Mouse (Mus musculus): ENCODE measurements at regions not wholly inside any gene's neighbourhood (a gene's known extent, or its start where the extent isn't known, plus 50 kb on each side); places are given as distances from the start of the nearest gene placed in this dataset.

- H3K36me3 ChIP-seq (ENCODE audit: control insufficient read depth, insufficient read depth, low read length) = no peaks in the 10 kb centered on the region
- no peak for TF ChIP-seq EP300 (optimal IDR thresholded peaks at IDR 0.05)
- TF ChIP-seq CTCF (IDR thresholded peaks at IDR 0.05; ENCODE audit: low read depth) = no peak
- no peaks in the 10 kb centered on the region for H3K4me1 ChIP-seq (replicated peaks; ENCODE audit: control insufficient read depth, insufficient read depth)
- H3K9ac ChIP-seq (ENCODE audit: low read length) = no peak overlapping the region
- H3K4me2 ChIP-seq (replicated peaks; ENCODE audit: low read depth) = no peak overlapping the region
- H3K27ac ChIP-seq (replicated peaks) = no peak overlapping the region
- no peaks in the 10 kb centered on the region for H3K27me3 ChIP-seq (ENCODE audit: control insufficient read depth, insufficient read depth, low read length)
- 75% methylated on average over 4 of the region's 4 CpGs for WGBS
- ATAC-seq (ENCODE audit: low FRiP score, low TSS enrichment) (no peak), DNase-seq (ENCODE audit: low spot score) (no peak)
- H3K9me3 ChIP-seq (ENCODE audit: control insufficient read depth, low read length) = no peaks in the 10 kb centered on the region
- no peak overlapping the region for H3K4me3 ChIP-seq (ENCODE audit: low read depth, low read length)
These were observed 238.5 kb downstream of the Tmem38b start for GRCm38 (mm10) chr4:54064331-54064730.

- TF ChIP-seq EP300 (optimal IDR thresholded peaks at IDR 0.05) (no peak), CTCF (IDR thresholded peaks at IDR 0.05; ENCODE audit: low read depth) (no peak)
- Histone ChIP-seq H3K27ac (replicated peaks) (no peak overlapping the region), H3K9me3 (ENCODE audit: control insufficient read depth, low read length) (0 out of 2 replicates have a peak, but pooled peaks cover 4% of the 10 kb centered on the region), H3K4me1 (replicated peaks; ENCODE audit: control insufficient read depth, insufficient read depth) (no peaks in the 10 kb centered on the region), H3K36me3 (ENCODE audit: control insufficient read depth, insufficient read depth, low read length) (no peaks in the 10 kb centered on the region), H3K4me3 (ENCODE audit: low read depth, low read length) (no peak overlapping the region), H3K4me2 (replicated peaks; ENCODE audit: low read depth) (no peak overlapping the region), H3K9ac (ENCODE audit: low read length) (no peak overlapping the region), H3K27me3 (ENCODE audit: control insufficient read depth, insufficient read depth, low read length) (no peaks in the 10 kb centered on the region)
- WGBS = 72% methylated on average over 4 of the region's 4 CpGs
- DNase-seq (ENCODE audit: low spot score) (no peak), ATAC-seq (ENCODE audit: low FRiP score, low TSS enrichment) (no peak)
These were observed 246.1 kb downstream of the Tmem38b start for GRCm38 (mm10) chr4:54071951-54072350.

GRCm38 (mm10) chr4:54072482-54072881 lies 246.6 kb downstream of the Tmem38b start:
- Histone ChIP-seq H3K27me3 (ENCODE audit: control insufficient read depth, insufficient read depth, low read length) (no peaks in the 10 kb centered on the region), H3K4me1 (replicated peaks; ENCODE audit: control insufficient read depth, insufficient read depth) (no peaks in the 10 kb centered on the region), H3K4me3 (ENCODE audit: low read depth, low read length) (no peak overlapping the region), H3K9ac (ENCODE audit: low read length) (no peak overlapping the region), H3K27ac (replicated peaks) (no peak overlapping the region), H3K36me3 (ENCODE audit: control insufficient read depth, insufficient read depth, low read length) (no peaks in the 10 kb centered on the region), H3K4me2 (replicated peaks; ENCODE audit: low read depth) (no peak overlapping the region), H3K9me3 (ENCODE audit: control insufficient read depth, low read length) (0 out of 2 replicates have a peak, but pooled peaks cover 4% of the 10 kb centered on the region)
- DNase-seq (ENCODE audit: low spot score) = no peak
- no peak for ATAC-seq (ENCODE audit: low FRiP score, low TSS enrichment)
- TF ChIP-seq EP300 (optimal IDR thresholded peaks at IDR 0.05) (no peak), CTCF (IDR thresholded peaks at IDR 0.05; ENCODE audit: low read depth) (no peak)
- 63% methylated on average over 3 of the region's 3 CpGs for WGBS

DNA sequence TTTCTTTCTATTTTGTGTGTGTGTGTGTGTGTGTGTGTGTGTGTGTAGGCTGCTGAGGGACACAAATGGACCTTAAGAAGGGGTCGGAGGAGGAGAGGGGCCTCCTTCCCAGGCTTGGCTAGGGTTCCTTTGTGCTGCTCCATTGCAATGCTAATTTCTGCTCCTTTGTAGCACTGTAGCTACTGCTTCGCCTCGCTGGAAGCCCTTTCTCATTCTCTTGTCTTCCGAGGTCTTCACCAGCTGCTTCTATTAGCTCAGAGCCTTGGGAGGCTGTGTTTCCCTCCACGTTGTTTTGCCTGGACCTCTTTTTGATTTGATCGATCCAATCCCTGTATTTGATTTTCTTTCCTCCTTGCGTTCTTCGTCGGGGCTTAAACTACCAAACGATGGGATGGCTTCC lies 247.1 kb downstream of the Tmem38b start:
- no peak for TF ChIP-seq EP300 (optimal IDR thresholded peaks at IDR 0.05)
- ATAC-seq (ENCODE audit: low FRiP score, low TSS enrichment) = no peak
- H3K27me3 ChIP-seq (ENCODE audit: control insufficient read depth, insufficient read depth, low read length) = no peaks in the 10 kb centered on the region

DNA sequence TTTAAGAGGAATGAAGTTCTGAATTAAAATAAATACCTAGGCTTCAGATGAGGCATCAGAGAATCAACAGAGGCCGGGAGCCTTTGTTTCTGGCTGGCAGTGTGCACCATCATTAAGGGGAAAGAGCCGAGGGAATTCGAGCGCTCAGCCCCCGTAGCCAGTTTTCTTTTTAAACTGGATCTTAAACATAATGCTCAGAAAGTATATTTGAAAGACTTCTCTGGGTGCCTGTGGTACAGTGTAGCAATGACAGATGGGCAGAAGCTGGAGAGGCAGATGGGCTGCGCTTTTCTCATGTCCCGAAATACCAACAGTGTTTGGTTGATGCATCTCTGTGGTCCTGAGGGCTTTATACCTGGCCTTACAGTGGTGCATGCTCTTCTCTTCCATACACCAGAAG lies 247.6 kb downstream of the Tmem38b start:
- H3K4me1 ChIP-seq (replicated peaks; ENCODE audit: control insufficient read depth, insufficient read depth) = no peaks in the 10 kb centered on the region
- 0 out of 2 replicates have a peak, but pooled peaks cover 4% of the 10 kb centered on the region for H3K9me3 ChIP-seq (ENCODE audit: control insufficient read depth, low read length)
- ATAC-seq (ENCODE audit: low FRiP score, low TSS enrichment) = no peak
- no peak overlapping the region for H3K4me2 ChIP-seq (replicated peaks; ENCODE audit: low read depth)
- H3K27me3 ChIP-seq (ENCODE audit: control insufficient read depth, insufficient read depth, low read length) = no peaks in the 10 kb centered on the region
- H3K36me3 ChIP-seq (ENCODE audit: control insufficient read depth, insufficient read depth, low read length) = no peaks in the 10 kb centered on the region
- WGBS = 78% methylated on average over 7 of the region's 7 CpGs
- no peak overlapping the region for H3K27ac ChIP-seq (replicated peaks)
- TF ChIP-seq CTCF (IDR thresholded peaks at IDR 0.05; ENCODE audit: low read depth) (no peak), EP300 (optimal IDR thresholded peaks at IDR 0.05) (no peak)
- H3K4me3 ChIP-seq (ENCODE audit: low read depth, low read length) = no peak overlapping the region
- H3K9ac ChIP-seq (ENCODE audit: low read length) = no peak overlapping the region
- no peak for DNase-seq (ENCODE audit: low spot score)

More for the DNA sequence above, 247.1 kb downstream of the Tmem38b start:
- Histone ChIP-seq H3K36me3 (ENCODE audit: control insufficient read depth, insufficient read depth, low read length) (no peaks in the 10 kb centered on the region), H3K9me3 (ENCODE audit: control insufficient read depth, low read length) (0 out of 2 replicates have a peak, but pooled peaks cover 4% of the 10 kb centered on the region), H3K4me1 (replicated peaks; ENCODE audit: control insufficient read depth, insufficient read depth) (no peaks in the 10 kb centered on the region), H3K4me3 (ENCODE audit: low read depth, low read length) (no peak overlapping the region), H3K4me2 (replicated peaks; ENCODE audit: low read depth) (no peak overlapping the region), H3K27ac (replicated peaks) (no peak overlapping the region), H3K9ac (ENCODE audit: low read length) (no peak overlapping the region)
- no peak for DNase-seq (ENCODE audit: low spot score)
- WGBS = 62% methylated on average over 10 of the region's 10 CpGs

GRCm38 (mm10) chr4:54074226-54074625 lies 248.4 kb downstream of the Tmem38b start:
- Histone ChIP-seq H3K4me3 (ENCODE audit: low read depth, low read length) (no peak overlapping the region), H3K9me3 (ENCODE audit: control insufficient read depth, low read length) (0 out of 2 replicates have a peak, but pooled peaks cover 4% of the 10 kb centered on the region), H3K4me2 (replicated peaks; ENCODE audit: low read depth) (no peak overlapping the region), H3K9ac (ENCODE audit: low read length) (no peak overlapping the region), H3K27me3 (ENCODE audit: control insufficient read depth, insufficient read depth, low read length) (no peaks in the 10 kb centered on the region), H3K4me1 (replicated peaks; ENCODE audit: control insufficient read depth, insufficient read depth) (no peaks in the 10 kb centered on the region), H3K27ac (replicated peaks) (no peak overlapping the region), H3K36me3 (ENCODE audit: control insufficient read depth, insufficient read depth, low read length) (no peaks in the 10 kb centered on the region)
- DNase-seq (ENCODE audit: low spot score) (no peak), ATAC-seq (ENCODE audit: low FRiP score, low TSS enrichment) (no peak)
- TF ChIP-seq EP300 (optimal IDR thresholded peaks at IDR 0.05) (no peak), CTCF (IDR thresholded peaks at IDR 0.05; ENCODE audit: low read depth) (no peak)
- 60% methylated on average over 5 of the region's 5 CpGs for WGBS

Data from stomach, postnatal 0 days (tissue).